Mouse (Mus musculus) brain, adult 2 months (tissue): ENCODE measurements around the gene Rcor1.
A peak's percentile ranks its signal among the peaks of the same experiment; 100 is the strongest.
"Not testable (repeated sequence)": the region's sequence is repeated elsewhere in the genome, so short reads cannot be mapped to it uniquely, and the experiment has no call there.

ENCODE experiments used
- DNase-seq: peaks from one replicate; pipeline ENCODE4 v3.0.0; 2011; ENCODE audit warnings: low read depth, low spot score

Rcor1 gene

DNA sequence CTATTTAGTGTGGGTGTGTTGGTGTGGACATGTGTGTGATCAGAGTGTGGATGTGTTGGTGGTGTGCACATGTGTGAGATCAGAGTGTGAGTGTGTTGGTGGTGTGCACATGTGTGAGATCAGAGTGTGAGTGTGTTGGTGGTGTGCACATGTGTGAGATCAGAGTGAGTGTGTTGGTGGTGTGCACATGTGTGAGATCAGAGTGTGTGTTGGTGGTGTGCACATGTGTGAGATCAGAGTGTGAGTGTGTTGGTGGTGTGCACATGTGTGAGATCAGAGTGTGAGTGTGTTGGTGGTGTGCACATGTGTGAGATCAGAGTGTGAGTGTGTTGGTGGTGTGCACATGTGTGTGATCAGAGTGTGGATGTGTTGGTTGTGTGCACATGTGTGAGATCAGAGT lies 30.1 kb downstream of the Rcor1 start:
- DNase-seq, result not testable (repeated sequence)

DNA sequence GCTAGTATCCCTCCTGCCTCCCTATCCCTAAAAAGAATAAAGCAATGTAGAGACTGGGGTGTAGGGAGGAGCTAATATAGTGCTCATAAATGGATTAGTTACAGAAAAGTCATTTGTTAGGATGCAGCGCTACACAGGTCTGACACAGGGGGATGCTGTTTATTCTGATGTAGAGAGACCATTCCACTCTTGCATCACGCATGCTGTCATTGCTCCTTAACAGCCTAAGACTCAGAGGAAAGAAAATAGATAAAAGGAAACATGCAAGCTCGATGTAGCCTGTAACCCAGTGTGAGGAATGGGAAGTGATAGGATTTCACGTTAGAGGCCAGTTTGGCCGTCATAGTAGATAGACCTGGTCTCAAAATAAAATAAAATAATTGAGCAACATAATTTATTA lies 31.9 kb downstream of the Rcor1 start:
- DNase-seq, result no peak

DNA sequence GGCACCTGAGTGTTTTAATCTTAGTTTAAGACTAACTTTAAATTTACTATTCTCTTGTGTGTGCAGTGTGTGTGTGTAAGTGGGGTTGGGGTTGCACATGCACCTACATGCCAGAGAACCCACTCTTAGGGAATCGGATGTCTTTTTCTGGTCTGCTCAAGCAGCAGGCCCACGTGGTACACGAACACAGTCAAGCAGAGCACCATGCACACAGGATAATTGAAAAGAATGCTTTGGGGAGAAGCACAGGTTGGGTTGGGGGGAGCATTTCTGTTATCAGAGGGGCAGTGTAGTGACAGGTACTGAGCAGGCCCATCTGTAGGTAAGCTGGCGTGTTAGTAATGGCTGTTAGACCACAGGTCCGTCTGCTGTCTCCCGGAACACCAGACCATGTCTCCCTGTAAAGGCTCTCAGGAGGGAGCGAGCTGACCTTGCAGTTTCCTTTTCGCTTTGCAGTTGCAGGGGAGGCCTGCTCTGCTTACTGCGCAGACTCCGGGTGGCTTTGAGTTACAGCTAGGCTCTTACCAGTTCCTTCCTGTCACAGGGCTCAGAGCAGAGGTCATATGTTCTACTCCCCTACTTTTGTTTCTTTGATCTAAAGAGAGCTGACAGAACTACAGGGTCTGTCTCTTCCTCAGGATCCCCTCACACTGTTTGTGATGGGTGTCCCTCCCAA lies 32.5 kb downstream of the Rcor1 start:
- peak; percentile 56 for DNase-seq

DNA sequence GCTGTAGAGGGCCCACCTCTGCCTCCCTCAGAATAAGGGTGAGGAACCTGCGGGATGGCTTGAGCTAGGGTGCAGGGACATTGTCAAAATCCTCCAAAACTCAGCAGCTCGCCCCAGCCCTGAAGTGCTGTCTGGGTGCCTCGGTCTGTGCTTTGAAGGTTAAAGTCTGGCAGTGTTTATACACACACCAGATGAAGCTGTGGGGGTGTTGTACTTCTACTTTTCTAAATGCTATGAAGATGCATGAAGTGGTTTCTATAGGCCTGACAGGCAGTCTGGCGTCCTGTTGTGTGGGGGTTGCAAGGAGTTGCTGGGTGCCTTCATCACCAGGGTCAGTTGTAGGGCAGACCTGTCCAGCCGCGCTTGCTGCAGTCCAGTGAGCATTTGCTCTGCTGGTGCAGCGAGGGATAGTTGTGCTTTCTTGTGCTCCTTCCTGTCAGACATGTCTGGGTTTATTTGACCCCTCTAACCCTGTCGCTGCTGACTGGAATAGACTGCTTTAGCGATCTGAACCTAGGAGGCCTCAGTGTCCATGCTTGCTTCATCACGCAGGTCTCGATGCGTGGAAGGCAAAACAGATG lies 37.3 kb downstream of the Rcor1 start:
- peak; percentile 41 for DNase-seq

DNA sequence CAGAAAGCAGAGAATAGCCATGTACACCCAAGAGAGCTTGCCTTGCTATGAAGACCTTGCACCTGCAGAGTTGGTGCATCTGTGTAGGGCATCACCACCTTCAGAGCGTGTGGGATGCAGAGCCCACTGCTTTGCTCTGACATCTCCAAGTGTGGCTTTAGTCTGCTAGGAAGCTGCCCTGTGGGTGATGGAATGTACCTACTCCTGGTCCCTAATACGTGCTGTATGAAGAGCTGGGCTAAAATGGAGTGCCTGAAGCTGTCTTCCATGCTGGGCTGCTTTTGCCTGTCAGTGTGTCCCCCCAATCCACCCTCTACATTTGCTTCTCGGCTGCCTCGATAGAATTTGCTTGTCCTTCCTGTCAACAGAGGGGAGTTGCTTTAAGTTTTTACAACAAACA lies 46.4 kb downstream of the Rcor1 start:
- no peak for DNase-seq

DNA sequence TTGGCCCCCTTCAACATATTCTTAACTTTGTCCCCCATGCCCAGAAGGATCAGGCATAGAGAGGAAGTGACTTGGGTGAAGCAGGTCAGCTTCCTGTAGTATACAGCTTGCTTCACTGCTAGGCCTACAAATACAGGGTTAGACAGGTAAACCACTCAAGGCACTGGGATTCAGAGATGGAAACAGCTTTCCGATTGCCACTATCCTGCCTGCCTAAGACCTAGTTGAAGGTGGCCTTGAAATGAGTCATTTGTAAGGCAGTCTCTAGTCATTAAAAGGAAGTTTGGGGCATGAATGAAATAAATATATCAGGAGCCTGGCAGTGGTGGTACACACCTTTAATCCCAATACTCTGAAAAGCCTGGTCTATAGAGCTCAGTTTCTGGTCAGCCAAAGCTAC lies 47.9 kb downstream of the Rcor1 start:
- DNase-seq, result no peak

DNA sequence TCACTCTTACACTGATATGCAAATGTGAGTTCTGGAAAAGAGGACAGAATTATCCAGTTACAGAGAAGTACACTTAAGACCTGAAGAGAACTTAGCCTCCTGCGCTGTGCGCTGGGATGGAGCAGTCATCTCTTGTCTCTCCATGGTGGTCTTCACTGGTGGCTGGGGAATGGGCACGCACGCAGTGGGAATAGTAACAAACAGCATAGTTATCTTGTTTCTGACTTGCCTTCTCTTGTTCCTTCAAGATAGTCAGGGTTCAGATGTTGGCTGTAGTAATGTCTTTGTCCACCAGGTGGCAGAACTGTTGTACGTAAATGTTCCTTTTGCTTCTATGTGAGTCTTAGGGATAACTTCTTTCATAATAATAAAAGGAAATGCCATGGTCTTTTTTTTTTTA lies 49.0 kb downstream of the Rcor1 start:
- DNase-seq, result peak; percentile 94

DNA sequence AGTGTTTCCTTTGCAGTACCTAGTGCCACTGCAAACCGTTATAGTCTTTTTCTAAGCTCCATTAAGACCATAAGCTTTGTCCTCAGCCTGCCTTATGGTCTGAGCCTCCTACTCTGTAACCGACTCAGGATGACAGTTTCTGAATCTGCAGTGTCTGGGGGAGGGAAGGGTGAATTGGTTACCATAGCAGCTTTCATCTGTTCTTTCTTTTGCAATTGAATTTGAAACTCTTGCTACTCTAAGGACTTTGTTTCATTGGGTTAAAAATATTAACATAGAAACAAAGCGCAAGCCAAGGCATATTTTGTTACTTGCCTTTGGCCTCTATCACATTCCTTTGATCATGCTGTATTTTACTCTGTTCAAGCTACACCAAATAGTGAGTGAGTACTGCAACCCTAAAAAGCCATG lies 49.6 kb downstream of the Rcor1 start:
- peak; percentile 77 for DNase-seq

DNA sequence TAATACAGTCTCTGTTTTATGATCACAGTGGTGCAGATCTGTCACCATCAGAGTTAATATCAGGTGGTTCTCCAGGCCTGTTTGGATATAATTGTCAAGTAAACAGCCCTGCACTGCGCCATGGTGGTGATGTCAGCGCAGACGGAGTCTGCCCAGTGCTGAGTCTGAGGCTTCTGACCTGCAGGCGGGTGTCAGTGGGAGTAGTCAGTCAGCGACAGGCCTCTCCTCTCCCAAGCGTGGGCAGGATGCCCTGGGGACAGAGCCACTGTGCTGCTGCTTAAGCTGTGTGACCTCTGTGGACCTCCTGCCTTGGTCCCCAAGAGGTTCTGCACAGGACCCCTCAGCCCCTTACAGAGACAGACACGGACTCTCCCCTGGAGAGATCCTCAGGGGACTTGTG lies 50.0 kb downstream of the Rcor1 start:
- peak; percentile 43 for DNase-seq

DNA sequence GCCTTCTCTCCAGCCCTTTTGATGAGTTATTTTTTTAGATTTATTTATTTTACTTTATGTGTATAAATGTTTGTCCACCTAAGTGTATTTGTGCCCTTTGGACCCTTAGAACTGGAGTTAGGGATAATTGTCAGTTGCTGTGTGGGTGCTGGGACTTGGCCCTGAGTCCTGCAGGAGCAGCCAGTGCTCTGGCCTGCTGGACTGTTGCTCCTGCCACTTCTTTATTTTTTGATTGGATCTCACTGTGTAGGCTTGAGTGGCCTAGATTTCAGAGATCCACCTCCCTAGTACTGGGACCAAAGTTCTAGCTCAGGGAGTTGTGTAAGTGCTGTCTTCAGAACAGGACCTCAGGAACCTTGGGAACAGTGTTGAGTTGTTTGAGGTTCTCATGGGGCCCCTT lies 51.6 kb downstream of the Rcor1 start:
- DNase-seq, result no peak

DNA sequence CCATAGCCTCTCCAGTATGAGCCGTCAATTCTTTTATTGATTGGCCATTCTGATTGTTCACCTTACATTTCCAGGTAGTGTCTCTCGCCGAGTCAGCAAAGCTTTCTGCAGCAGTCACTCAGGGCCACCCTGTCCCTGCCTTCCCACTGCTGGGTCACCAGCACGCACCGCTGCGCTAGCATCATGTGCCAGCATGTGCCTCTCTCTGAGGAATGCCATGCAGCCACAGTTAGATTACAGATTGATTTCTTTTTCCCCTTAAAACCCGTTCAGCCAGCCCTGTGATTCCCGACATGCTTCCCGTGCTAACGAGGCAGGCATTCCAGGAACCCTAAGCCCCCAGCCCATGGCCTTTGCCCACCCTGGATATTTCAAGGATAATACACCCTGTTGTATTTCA lies 52.8 kb downstream of the Rcor1 start:
- no peak for DNase-seq

DNA sequence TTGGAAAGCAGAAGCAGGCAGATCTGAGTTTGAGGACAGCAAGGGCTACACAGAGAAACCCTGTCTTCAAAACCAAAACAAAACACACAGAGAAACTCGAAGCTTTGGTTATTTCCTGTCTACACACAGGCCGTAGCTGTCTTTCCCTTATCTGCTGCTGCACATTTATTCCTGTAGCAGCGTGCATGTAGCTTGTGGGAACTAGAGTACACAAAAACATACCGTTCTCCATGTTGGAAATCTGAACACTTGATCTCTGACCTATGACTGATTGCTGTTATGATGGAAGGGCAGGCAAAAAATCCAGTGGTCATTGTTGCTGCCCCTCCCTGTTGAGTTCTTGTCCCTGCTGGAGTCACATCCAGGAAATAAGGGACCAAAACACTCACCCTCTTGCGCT lies 54.9 kb downstream of the Rcor1 start:
- no peak for DNase-seq

DNA sequence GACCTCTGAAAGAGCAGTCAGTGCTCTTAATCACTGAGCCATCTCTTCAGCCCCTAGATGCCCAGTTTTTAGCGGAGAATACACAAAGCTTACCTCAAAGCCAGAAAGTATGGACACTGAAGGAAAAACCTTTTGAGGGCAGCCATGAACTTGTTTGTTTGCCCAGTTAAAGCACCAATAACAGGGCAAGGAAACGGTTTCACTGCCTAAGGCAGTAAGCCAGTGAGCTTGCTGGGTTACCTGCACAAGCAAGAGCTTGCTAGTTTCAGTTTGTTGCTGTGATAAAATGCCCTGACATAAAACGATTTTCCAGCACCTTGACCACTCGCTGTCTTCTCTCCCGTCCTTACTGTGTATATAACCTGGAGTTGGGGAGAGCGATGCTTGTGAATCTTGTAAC lies 55.9 kb downstream of the Rcor1 start:
- no peak for DNase-seq

DNA sequence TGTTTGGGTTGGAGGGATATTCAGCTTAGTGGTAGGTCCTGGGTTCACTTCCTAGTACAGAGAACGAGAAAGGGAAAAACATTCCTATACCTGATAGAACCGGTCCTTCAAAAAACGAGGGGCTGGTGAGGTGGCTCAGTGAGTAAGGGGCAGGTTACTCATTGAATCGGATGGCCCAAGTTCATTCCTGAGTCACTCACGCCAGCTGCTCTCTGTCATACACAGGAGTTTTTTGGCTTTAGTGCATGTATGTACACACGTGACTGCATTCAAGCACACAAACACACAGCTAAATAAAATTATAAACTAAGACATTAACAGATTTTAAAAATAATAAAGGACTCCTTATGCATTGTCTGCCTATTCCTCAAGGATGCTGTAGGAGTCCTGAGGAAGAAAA lies 57.1 kb downstream of the Rcor1 start:
- no peak for DNase-seq

DNA sequence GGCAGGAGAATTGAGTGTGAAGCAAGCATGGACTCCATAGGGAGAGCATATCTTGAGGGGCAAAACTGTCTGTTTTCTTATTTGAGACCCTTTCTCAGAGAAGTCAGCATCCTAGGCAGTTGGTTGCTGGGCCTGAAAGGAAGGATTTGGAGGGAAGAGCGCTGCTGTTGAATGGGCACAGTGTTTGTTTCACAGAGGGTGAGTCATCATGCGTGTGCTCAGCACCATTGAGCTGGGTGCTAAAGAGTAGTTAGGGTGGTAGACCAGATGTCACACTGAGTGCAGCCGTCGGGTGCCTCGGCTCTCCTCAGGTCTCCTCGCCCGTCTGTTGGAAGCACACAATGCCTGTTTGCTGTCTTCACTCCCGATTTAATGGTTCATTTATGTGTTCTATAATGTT lies 57.9 kb downstream of the Rcor1 start:
- DNase-seq, result peak; percentile 67

DNA sequence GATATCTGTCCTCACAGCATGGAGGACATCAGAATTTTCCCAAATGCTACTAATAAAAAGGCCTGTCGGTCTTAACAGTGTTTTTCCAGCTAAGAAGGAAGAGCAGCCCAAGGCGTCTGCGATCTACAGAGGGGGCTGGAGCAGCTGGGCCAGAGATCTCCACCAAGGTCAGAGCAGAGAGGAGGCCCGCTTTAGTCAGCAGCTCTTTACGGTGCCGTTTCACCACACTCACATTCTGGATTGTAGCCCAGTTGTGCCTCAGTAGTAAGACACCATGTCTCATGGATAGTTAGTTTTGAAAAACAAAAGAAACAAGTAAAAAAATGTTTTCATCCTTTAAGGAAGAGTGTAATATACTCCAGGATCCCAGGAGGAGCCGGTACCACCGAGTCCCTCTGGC lies 72.0 kb downstream of the Rcor1 start:
- no peak for DNase-seq

DNA sequence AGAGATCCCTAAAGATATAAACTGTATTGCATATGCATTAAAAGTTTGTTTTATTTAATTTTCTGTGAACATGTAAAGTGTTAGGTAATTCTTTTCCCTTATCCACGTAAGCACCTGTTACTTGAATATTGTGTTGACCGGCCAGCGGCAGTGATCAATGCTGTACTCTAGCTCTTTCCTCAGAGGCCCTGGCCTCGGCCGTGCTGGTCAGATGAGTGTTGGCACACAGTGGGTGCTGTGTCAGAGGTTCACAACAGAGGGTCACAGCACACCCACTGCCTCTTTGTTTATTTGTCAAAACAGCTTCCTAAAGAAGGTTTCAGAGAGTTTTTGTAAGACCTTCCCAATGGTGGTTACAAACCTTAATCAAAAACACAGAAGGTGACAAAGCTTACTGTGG lies 75.4 kb downstream of the Rcor1 start:
- DNase-seq, result no peak

DNA sequence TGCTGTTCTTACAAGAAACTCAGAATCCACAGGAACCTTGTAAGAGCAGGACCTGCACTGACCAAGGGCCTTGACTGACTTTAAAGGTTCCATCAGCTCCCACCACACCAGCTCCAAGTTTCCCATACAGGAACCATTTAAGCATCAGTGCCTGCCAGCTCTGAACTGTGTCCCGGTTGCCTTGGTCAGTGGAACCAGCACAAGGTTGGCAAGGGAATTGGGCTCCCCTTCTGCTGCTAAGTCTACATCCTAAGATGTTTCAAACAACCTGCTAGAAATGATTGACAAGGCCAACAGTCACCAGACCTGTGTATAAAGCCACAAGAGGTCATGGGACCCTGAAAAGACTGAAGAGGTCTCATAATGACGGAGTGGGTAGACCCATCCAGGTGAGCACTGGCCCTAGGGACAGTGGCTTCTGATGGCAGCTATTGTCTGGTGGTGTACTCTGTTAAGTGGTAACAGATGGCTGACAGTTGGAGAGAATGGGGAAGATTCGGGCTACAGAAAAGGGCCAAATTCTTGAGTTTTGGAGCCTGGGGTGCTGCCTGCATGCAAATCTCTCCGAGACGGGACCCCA lies 80.4 kb downstream of the Rcor1 start:
- peak; percentile 62 for DNase-seq

DNA sequence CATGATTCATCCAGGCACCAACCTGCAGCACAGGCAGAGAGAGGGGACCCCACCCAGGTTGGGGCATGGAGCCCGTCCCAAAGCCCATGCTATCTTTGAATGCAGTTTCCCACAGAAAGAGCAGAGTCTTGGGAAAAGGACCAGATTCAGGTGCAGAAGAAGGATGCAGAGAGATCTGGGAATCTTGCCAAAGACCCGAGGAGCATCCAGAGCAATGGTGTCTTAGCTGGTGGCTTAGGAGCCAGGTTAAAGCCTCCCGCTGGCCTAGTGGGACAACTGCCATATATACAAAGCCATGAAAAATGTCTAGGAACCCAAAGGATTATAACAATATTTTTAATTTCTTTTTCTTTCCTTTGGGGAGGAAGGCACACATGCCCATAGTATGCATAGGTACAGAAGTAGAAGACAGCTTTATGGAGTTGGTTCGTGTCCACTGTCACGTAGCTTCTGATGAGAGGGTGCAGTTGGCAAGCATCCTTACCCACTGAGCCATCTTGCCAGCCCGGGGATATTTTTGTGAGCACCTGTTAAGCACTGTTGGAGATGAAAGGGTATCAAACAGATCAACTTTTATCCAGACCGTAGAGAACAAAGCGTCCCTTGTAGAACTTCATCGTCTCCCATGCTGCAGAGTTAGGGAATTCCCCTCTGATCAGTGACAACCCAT lies 82.0 kb downstream of the Rcor1 start:
- peak; percentile 67 for DNase-seq

DNA sequence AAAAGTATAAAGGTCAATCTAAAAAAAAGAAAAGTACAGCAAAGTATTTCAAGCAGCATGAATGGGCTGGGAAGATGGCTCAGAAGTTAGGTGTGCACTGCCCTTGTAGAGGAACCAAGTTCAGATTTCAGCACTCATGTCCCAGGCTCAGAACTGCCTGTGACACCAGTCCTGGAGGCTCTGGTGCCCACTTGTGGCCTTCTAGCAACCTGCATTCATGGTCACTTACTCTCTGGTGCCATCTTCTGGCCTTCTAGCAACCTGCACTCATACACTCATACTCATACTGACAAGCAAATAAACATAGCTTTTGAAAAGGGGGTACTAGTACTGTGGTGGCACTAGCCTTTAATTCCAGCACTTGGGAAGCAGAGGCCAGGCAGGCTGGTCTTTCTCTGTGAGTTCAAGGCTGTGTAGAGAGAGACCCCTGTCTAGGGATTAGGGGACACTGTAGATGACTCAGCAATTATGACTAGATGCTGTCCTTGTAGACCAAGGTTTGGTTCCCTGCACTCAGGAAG lies 83.2 kb downstream of the Rcor1 start:
- DNase-seq, result peak; percentile 13

DNA sequence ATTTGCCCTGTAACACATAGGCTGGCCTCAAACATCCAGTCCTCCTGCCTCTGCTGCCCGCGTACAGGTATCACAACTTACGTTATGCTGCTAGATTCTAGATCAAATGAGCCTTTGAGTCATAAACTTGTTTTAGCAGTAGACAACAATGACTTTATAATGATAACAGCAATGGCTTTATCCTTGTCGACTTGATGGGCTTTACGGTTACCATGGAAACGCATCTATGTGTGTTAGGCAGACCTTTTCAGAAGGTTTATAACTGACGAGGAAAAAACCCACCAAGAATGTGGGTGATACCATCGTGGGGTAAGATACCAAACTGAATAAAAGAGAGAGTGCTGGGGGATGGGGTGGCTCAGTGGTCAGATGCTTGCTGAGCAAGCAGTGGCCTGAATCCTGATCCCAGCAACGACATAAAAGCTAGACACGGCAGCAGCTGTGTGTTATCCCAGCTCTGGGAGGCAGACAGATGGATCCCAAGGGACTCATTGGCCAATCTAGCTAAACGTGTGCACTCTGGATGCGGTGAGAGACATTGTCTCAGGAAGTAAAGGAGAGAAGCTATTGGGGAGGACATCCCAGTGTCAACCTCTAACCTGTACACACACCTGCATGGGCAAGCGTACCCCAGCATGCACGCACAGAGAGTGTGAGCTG lies 85.6 kb downstream of the Rcor1 start:
- DNase-seq, result peak; percentile 24

DNA sequence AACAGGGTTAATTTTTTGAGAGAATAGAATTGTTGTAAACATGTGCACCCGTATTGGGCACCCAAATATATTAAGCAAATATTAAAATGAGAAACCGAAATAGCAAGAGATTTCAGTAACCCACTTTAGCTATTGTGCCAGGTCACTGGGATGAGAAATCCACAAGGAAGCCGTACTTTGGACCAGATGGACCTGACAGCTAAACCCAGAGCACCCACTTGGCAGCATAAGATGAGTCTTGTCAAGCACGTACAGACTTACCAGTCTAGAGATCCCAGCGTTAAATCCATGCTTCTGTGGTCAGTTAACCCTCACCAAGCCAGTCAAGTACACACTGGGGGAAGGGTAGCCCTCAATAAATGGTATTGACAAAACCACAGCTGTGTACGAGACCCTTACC lies 86.5 kb downstream of the Rcor1 start:
- DNase-seq, result no peak
